Mouse (Mus musculus) testis, adult 2 months (tissue): Measurements from ENCODE around the gene Rnf130. TPM values are rescaled to one million over a fixed set of nuclear protein-coding genes. Genes with fewer than 3 reads are reported as not detected.

ENCODE experiments used
- H3K27ac ChIP-seq: fragments of 200-500 bp; 2 replicates; pipeline ENCODE4 v1.5.1; 2012; ENCODE audit warnings: low read depth, low read length; ENCODE audit not compliant: control insufficient read depth, insufficient read depth
- H3K27me3 ChIP-seq: fragments of 200-500 bp; 2 replicates; pipeline ENCODE4 v1.6.1; 2012; ENCODE audit warnings: mild to moderate bottlenecking, low read length, moderate library complexity; ENCODE audit not compliant: control insufficient read depth, insufficient read depth
- H3K36me3 ChIP-seq: fragments of 200-500 bp; 2 replicates; pipeline ENCODE4 v1.6.1; 2012; ENCODE audit warnings: mild to moderate bottlenecking, low read length; ENCODE audit not compliant: control insufficient read depth, insufficient read depth
- H3K4me1 ChIP-seq: fragments of 200-500 bp; 2 replicates; pipeline ENCODE4 v1.6.1; 2012; ENCODE audit warnings: low read length; ENCODE audit not compliant: control insufficient read depth, insufficient read depth
- H3K4me3 ChIP-seq: fragments of 200-500 bp; 2 replicates; pipeline ENCODE4 v1.5.1; 2012; ENCODE audit warnings: low read depth, mild to moderate bottlenecking, low read length, moderate library complexity, mixed read lengths; ENCODE audit not compliant: control insufficient read depth
- CTCF ChIP-seq: fragments of 200-500 bp; IDR thresholded peaks from 2 replicates; pipeline ENCODE4 v1.5.1; 2012; ENCODE audit warnings: low read depth, mild to moderate bottlenecking, inconsistent platforms, low read length, moderate library complexity; ENCODE audit not compliant: control insufficient read depth, insufficient read depth, insufficient replicate concordance
- POLR2A ChIP-seq: fragments of 200-500 bp; IDR thresholded peaks from 2 replicates; pipeline ENCODE4 v1.6.1; 2012; ENCODE audit warnings: low read depth, mild to moderate bottlenecking, inconsistent platforms, low read length, moderate library complexity; ENCODE audit not compliant: control insufficient read depth
- polyA plus RNA-seq: library from polyadenylated mRNA; depleted of rRNA; stranded (reverse); fragments of >200 nt; gene quantifications from 2 replicates; pipeline ENCODE4 v1.2.3, GENCODE M21; 2012

Rnf130 gene
- polyA plus RNA-seq, 1 experiment: 12.1 TPM

DNA sequence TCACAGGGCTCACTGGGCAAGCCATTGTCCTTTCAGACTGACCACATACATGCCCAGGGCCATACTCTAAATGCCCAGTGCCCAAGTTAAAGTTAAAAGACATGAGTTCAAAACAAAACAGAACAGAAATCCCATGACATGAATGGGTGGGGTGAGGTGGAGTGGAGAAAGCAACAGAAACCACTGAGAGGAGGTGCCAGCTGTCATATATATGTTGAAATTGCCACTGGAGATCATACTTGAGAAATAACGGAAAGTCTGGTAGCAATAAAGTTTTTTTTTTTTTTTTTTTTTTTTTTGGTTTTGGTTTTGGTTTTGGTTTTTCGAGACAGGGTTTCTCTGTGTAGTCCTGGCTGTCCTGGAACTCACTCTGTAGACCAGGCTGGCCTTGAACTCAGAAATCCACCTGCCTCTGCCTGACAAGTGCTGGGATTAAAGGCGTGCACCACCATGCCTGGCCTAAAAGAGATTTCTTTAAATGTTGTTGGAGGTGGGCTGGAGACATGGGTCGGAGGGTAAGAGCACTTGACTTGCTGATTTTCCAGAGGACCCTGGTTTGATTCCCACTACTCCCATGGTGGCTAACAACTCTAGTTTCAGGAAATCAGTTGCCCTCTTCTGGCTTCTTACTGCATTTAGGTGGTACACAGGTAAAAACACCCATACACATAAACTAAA is 41.1 kb upstream of the Rnf130 start:
- H3K27me3 ChIP-seq: no peaks in the 10 kb centered on the region
- no peaks in the 10 kb centered on the region for H3K4me1 ChIP-seq
- H3K27ac ChIP-seq: no peak overlapping the region
- no peak overlapping the region for H3K4me3 ChIP-seq
- TF ChIP-seq CTCF (no peak), POLR2A (no peak)
- no peaks in the 10 kb centered on the region for H3K36me3 ChIP-seq

DNA sequence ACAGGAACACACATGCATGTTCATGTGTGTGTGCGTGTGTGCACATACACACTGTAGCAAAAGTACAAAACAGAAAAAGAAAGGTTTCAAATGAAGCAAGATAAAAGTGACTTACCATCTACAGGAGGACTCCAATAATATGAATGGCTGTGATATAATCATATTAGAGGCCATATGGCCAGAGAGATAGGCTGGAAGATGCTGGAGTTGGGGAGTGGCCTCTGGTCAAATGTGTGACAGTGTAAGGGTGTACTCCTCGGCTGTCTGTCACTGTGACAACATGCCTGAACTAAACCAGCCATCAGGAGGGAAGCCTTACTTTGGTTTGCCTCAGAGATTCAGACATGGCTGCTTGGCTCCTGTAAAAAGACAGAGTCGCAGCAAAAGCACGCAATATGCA is 40.1 kb upstream of the Rnf130 start:
- no peak overlapping the region for H3K4me3 ChIP-seq
- no peaks in the 10 kb centered on the region for H3K4me1 ChIP-seq
- no peak for TF ChIP-seq POLR2A
- TF ChIP-seq CTCF: no peak
- no peaks in the 10 kb centered on the region for H3K36me3 ChIP-seq
- no peaks in the 10 kb centered on the region for H3K27me3 ChIP-seq
- no peak overlapping the region for H3K27ac ChIP-seq

GRCm38 (mm10) chr11:49986277-49987036 is 38.7 kb upstream of the Rnf130 start:
- Histone ChIP-seq H3K27me3 (no peaks in the 10 kb centered on the region), H3K4me1 (no peaks in the 10 kb centered on the region), H3K4me3 (no peak overlapping the region), H3K27ac (no peak overlapping the region), H3K36me3 (no peaks in the 10 kb centered on the region)
- TF ChIP-seq CTCF (peak; percentile 46; the same call in 1 of the 2 replicates), POLR2A (no peak)

DNA sequence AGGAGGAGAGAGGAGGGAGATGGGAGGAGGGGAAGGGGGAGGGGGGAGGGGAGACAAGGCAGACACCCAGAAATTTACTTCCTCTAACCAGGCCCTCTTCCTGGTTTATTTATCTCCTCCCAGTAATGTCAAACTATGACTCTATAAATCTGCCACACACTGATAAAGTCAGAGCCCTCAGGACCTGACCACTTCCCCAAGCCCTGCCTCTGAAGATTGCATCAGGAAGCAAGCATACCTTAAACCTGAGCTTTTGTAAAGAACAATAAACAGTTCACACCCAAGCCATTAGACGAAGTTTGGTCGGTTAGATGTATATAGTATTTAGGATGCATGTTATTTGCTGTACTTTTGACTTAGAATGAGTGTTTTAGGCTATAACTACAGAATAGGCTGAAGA is 30.6 kb upstream of the Rnf130 start:
- no peaks in the 10 kb centered on the region for H3K27me3 ChIP-seq

DNA sequence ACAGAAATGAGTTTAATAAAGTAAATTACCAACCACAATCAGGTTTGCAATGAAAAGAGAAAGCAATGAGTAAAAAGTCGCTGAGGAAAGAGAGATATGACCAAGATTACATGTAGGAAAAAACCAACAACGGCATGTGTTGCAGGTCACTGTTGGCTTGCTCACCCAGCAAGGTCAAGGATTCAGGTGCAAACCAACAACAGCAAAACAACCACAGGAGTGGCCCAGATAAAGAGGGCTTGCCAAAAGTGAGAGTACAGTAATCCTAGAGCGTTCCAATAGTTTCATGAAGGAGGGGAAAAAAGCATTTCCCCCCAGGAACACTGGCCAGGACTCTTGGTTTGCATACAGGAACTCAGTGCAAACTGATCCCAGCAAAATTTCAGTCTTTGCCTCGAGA is 28.7 kb upstream of the Rnf130 start:
- Histone ChIP-seq H3K27me3 (no peaks in the 10 kb centered on the region), H3K36me3 (no peaks in the 10 kb centered on the region), H3K27ac (no peak overlapping the region), H3K4me3 (no peak overlapping the region), H3K4me1 (no peaks in the 10 kb centered on the region)
- TF ChIP-seq POLR2A (no peak), CTCF (no peak)

More for the DNA sequence above, 30.6 kb upstream of the Rnf130 start:
- no peak overlapping the region for H3K27ac ChIP-seq
- TF ChIP-seq POLR2A (no peak), CTCF (no peak)
- no peaks in the 10 kb centered on the region for H3K4me1 ChIP-seq
- H3K36me3 ChIP-seq: no peaks in the 10 kb centered on the region
- H3K4me3 ChIP-seq: no peak overlapping the region

GRCm38 (mm10) chr11:49997321-49997720 is 27.8 kb upstream of the Rnf130 start:
- TF ChIP-seq POLR2A (no peak), CTCF (no peak)
- H3K4me1 ChIP-seq: no peaks in the 10 kb centered on the region
- H3K27me3 ChIP-seq: no peaks in the 10 kb centered on the region

GRCm38 (mm10) chr11:50002853-50003252 is 22.3 kb upstream of the Rnf130 start:
- H3K36me3 ChIP-seq: no peaks in the 10 kb centered on the region
- H3K27ac ChIP-seq: no peak overlapping the region
- TF ChIP-seq CTCF (no peak), POLR2A (no peak)
- H3K4me3 ChIP-seq: no peak overlapping the region
- no peaks in the 10 kb centered on the region for H3K27me3 ChIP-seq
- H3K4me1 ChIP-seq: no peaks in the 10 kb centered on the region

More at GRCm38 (mm10) chr11:49997321-49997720, 27.8 kb upstream of the Rnf130 start:
- H3K36me3 ChIP-seq: no peaks in the 10 kb centered on the region
- H3K27ac ChIP-seq: no peak overlapping the region
- no peak overlapping the region for H3K4me3 ChIP-seq
